Mouse (Mus musculus): ENCODE results near the gene Cacng5. TPM values are rescaled to one million over a fixed set of nuclear protein-coding genes. Genes with fewer than 3 reads are reported as not detected.

Gene Cacng5
- polyA plus RNA-seq, 1 experiment from 2014 or later, result 7.2 TPM

Other genes starting within 250 kb of the Cacng5 start
- 0.27 and 0.34 TPM in 2 replicates for gene Cacng1, start 198.5 kb downstream of the Cacng5 start, polyA plus RNA-seq (2015; fragmentation: Nextera tagmentation; extraction: Ambion mirVana)
- gene Cacng4, start 120.5 kb downstream of the Cacng5 start, polyA plus RNA-seq (2015; fragmentation: Nextera tagmentation; extraction: Ambion mirVana), result 37.8 and 40.6 TPM in 2 replicates